Mouse (Mus musculus) myocyte (in vitro differentiated cells): Measurements from ENCODE around the gene Crtc2. TPM values are rescaled to one million over a fixed set of nuclear protein-coding genes. Genes with fewer than 3 reads are reported as not detected.

Experiments
- H3K27me3 ChIP-seq: one replicate; pipeline ENCODE4 v1.6.1; 2011; ENCODE audit not compliant: control insufficient read depth, insufficient read depth, insufficient read length
- H3K36me3 ChIP-seq: one replicate; pipeline ENCODE4 v1.6.1; 2011; ENCODE audit not compliant: control insufficient read depth, insufficient read depth
- H3K4me2 ChIP-seq: one replicate; pipeline ENCODE4 v1.6.1; 2011; ENCODE audit warnings: low read depth, control low read depth
- H3K4me3 ChIP-seq: one replicate; pipeline ENCODE4 v1.5.1; 2011; ENCODE audit warnings: mild to moderate bottlenecking, control low read depth, moderate library complexity
- H3K79me2 ChIP-seq: one replicate; pipeline ENCODE4 v1.6.1; 2011; ENCODE audit not compliant: control insufficient read depth, insufficient read depth
- H3ac ChIP-seq: one replicate; pipeline ENCODE4 v1.6.1; 2011; ENCODE audit not compliant: control insufficient read depth, insufficient read length
- CEBPB ChIP-seq: IDR thresholded peaks from 2 replicates; pipeline ENCODE4 v1.6.1; 2011; ENCODE audit warnings: mild to moderate bottlenecking, moderate library complexity; ENCODE audit not compliant: poor library complexity, insufficient read depth, severe bottlenecking
- E2F4 ChIP-seq: IDR thresholded peaks from one replicate; pipeline ENCODE4 v1.6.1; 2011; ENCODE audit warnings: mild to moderate bottlenecking, control low read depth, moderate library complexity; ENCODE audit not compliant: insufficient read depth
- MAX ChIP-seq: IDR thresholded peaks from one replicate; pipeline ENCODE4 v1.6.1; 2011; ENCODE audit warnings: low read depth, mild to moderate bottlenecking, control low read depth
- MYOD1 ChIP-seq, 3 experiments: IDR thresholded peaks; one replicate each; pipeline ENCODE4 v1.6.1; 2011; ENCODE audit warnings: control low read depth in 2 of 3, low read depth in 2 of 3, mild to moderate bottlenecking in 2 of 3, moderate library complexity in 1 of 3; ENCODE audit not compliant: insufficient read length in 2 of 3, control insufficient read depth in 1 of 3
- MYOG ChIP-seq, 3 experiments: IDR thresholded peaks; one replicate each; pipeline ENCODE4 v1.6.1; 2011; ENCODE audit warnings: control low read depth in 2 of 3, low read depth in 2 of 3, mild to moderate bottlenecking in 2 of 3; ENCODE audit not compliant: insufficient read length in 2 of 3, control insufficient read depth in 1 of 3, insufficient read depth in 1 of 3
- POLR2A ChIP-seq: IDR thresholded peaks from one replicate; pipeline ENCODE4 v1.6.1; 2011; ENCODE audit warnings: low read depth, mild to moderate bottlenecking, control low read depth, moderate library complexity; ENCODE audit not compliant: insufficient read length
- POLR2AphosphoS2 ChIP-seq: IDR thresholded peaks from one replicate; pipeline ENCODE4 v1.6.1; 2011; ENCODE audit warnings: low read depth, control low read depth; ENCODE audit not compliant: insufficient read length
- REST ChIP-seq: IDR thresholded peaks from one replicate; pipeline ENCODE4 v1.6.1; 2011; ENCODE audit warnings: mild to moderate bottlenecking, control low read depth, moderate library complexity; ENCODE audit not compliant: insufficient read depth, insufficient read length
- SRF ChIP-seq: IDR thresholded peaks from one replicate; pipeline ENCODE4 v1.6.1; 2011; ENCODE audit warnings: low read depth; ENCODE audit not compliant: control insufficient read depth, insufficient read length
- TCF12 ChIP-seq: IDR thresholded peaks from one replicate; pipeline ENCODE4 v1.6.1; 2011; ENCODE audit warnings: mild to moderate bottlenecking, control low read depth; ENCODE audit not compliant: poor library complexity, insufficient read depth, severe bottlenecking
- TCF3 ChIP-seq: IDR thresholded peaks from one replicate; pipeline ENCODE4 v1.6.1; 2011; ENCODE audit warnings: low read depth, control low read depth; ENCODE audit not compliant: insufficient read length
- USF1 ChIP-seq: IDR thresholded peaks from one replicate; pipeline ENCODE4 v1.6.1; 2011; ENCODE audit warnings: low read depth, mild to moderate bottlenecking, control low read depth, moderate library complexity
- polyA plus RNA-seq: library from polyadenylated mRNA; unstranded; fragments of >200 nt; fragmentation: generic; extraction: Trizol; gene quantifications from one replicate; pipeline ENCODE4 v1.2.1, GENCODE M21; 2012; ENCODE audit warnings: missing spikeins

Crtc2 gene
- polyA plus RNA-seq, 1 experiment = 19.9 TPM

- Histone ChIP-seq H3K27me3 (no peaks in the 10 kb centered on the region), H3K36me3 (no peaks in the 10 kb centered on the region), H3K4me3 (no peak overlapping the region), H3K4me2 (no peak overlapping the region), H3K79me2 (no peaks in the 10 kb centered on the region), H3ac (no peak overlapping the region)
- TF ChIP-seq REST (no peak), POLR2A (no peak), CEBPB (no peak), USF1 (no peak)
These were observed 19.9 kb downstream of the Crtc2 start for GRCm38 (mm10) chr3:90273855-90274254.

- H3K4me2 ChIP-seq = no peak overlapping the region
- no peaks in the 10 kb centered on the region for H3K27me3 ChIP-seq
- TF ChIP-seq E2F4 = no peak
- TF ChIP-seq POLR2AphosphoS2 = no peak
- no peak for TF ChIP-seq REST
- no peak for TF ChIP-seq USF1
- no peak for TF ChIP-seq SRF
- no peak for TF ChIP-seq MYOD1 (IDR thresholded peaks at IDR 0.05; ENCODE audit: control insufficient read depth in 1 of 3, insufficient read length in 2 of 3, low read depth in 2 of 3)
- TF ChIP-seq TCF12 = no peak
- TF ChIP-seq CEBPB = no peak
- TF ChIP-seq TCF3 = no peak
- TF ChIP-seq MYOG (IDR thresholded peaks at IDR 0.05; ENCODE audit: control insufficient read depth in 1 of 3, insufficient read depth in 1 of 3, insufficient read length in 2 of 3, low read depth in 2 of 3) = no peak
- TF ChIP-seq POLR2A = no peak
- no peak for TF ChIP-seq MAX
These were observed 21.3 kb downstream of the Crtc2 start for GRCm38 (mm10) chr3:90275286-90275685.

GRCm38 (mm10) chr3:90276858-90277257 lies 22.9 kb downstream of the Crtc2 start:
- no peak for TF ChIP-seq MAX
- no peak for TF ChIP-seq USF1
- TF ChIP-seq SRF = no peak
- no peak for TF ChIP-seq TCF12
- no peak for TF ChIP-seq POLR2A
- no peak for TF ChIP-seq CEBPB
- TF ChIP-seq REST = no peak
- no peak for TF ChIP-seq MYOG (IDR thresholded peaks at IDR 0.05; ENCODE audit: control insufficient read depth in 1 of 3, insufficient read depth in 1 of 3, insufficient read length in 2 of 3, low read depth in 2 of 3)
- TF ChIP-seq POLR2AphosphoS2 = no peak
- no peak for TF ChIP-seq TCF3

More at GRCm38 (mm10) chr3:90275286-90275685, 21.3 kb downstream of the Crtc2 start:
- no peaks in the 10 kb centered on the region for H3K36me3 ChIP-seq
- H3K4me3 ChIP-seq = no peak overlapping the region
- H3ac ChIP-seq = no peak overlapping the region
- no peaks in the 10 kb centered on the region for H3K79me2 ChIP-seq

GRCm38 (mm10) chr3:90277793-90278192 lies 23.8 kb downstream of the Crtc2 start:
- no peak for TF ChIP-seq MYOD1 (IDR thresholded peaks at IDR 0.05; ENCODE audit: control insufficient read depth in 1 of 3, insufficient read length in 2 of 3, low read depth in 2 of 3)
- TF ChIP-seq MAX = no peak
- TF ChIP-seq TCF3 = no peak
- TF ChIP-seq REST = no peak
- no peak for TF ChIP-seq MYOG (IDR thresholded peaks at IDR 0.05; ENCODE audit: control insufficient read depth in 1 of 3, insufficient read depth in 1 of 3, insufficient read length in 2 of 3, low read depth in 2 of 3)
- no peak for TF ChIP-seq SRF
- TF ChIP-seq E2F4 = no peak
- TF ChIP-seq TCF12 = no peak
- no peak for TF ChIP-seq POLR2AphosphoS2
- no peak for TF ChIP-seq POLR2A
- no peak for TF ChIP-seq CEBPB
- no peak for TF ChIP-seq USF1
- H3K4me3 ChIP-seq = no peak overlapping the region
- no peaks in the 10 kb centered on the region for H3K36me3 ChIP-seq
- H3K79me2 ChIP-seq = no peaks in the 10 kb centered on the region
- no peak overlapping the region for H3K4me2 ChIP-seq
- H3K27me3 ChIP-seq = no peaks in the 10 kb centered on the region
- no peak overlapping the region for H3ac ChIP-seq

More at GRCm38 (mm10) chr3:90276858-90277257, 22.9 kb downstream of the Crtc2 start:
- Histone ChIP-seq H3K4me3 (no peak overlapping the region), H3ac (no peak overlapping the region), H3K79me2 (no peaks in the 10 kb centered on the region), H3K27me3 (no peaks in the 10 kb centered on the region), H3K4me2 (no peak overlapping the region), H3K36me3 (no peaks in the 10 kb centered on the region)

- Histone ChIP-seq H3K36me3 (no peaks in the 10 kb centered on the region), H3K79me2 (no peaks in the 10 kb centered on the region), H3K4me2 (no peak overlapping the region), H3ac (no peak overlapping the region), H3K27me3 (no peaks in the 10 kb centered on the region), H3K4me3 (no peak overlapping the region)
- no peak for TF ChIP-seq USF1
- no peak for TF ChIP-seq REST
- no peak for TF ChIP-seq POLR2AphosphoS2
These were observed 24.2 kb downstream of the Crtc2 start for GRCm38 (mm10) chr3:90278211-90278610.
